Mouse (Mus musculus) lung, postnatal 0 days (tissue): ENCODE results near the gene Sfmbt1.

Experiments used
- CTCF ChIP-seq: IDR thresholded peaks from 2 replicates; pipeline ENCODE4 v1.5.1; 2016; ENCODE audit warnings: antibody characterized with exemption, mild to moderate bottlenecking
- EP300 ChIP-seq: IDR thresholded peaks from 2 replicates; pipeline ENCODE4 v1.6.1; 2016; ENCODE audit warnings: antibody characterized with exemption, mild to moderate bottlenecking, control low read depth

DNA sequence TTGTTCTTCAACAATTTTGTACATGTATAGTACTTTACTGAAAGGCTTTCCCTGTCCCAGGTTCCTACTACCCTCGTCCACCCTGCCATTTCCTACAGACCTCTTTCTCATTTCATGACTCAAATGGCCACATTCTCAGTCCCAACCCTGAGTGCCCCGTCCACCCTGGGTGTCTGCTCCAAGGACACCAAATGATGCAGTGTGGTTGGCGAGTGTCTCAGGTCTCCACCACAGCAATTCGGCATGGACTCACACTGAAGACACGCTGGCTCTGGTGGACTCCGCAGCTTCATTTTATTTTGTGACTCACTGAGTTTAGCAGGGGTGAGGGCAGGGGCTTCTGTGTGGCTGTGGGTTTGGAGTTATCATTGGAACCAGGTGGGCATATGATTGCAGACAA is 44.5 kb upstream of the Sfmbt1 start:
- no peak for TF ChIP-seq CTCF
- no peak for TF ChIP-seq EP300
